Mouse (Mus musculus) limb, embryonic 14.5 days (tissue): ENCODE measurements around the gene 4933428G20Rik. TPM values are rescaled to one million over a fixed set of nuclear protein-coding genes. Genes with fewer than 3 reads are reported as not detected.

Experiments used
- ATAC-seq: fragments of 200-750 bp; cut with Nextera tagmentation; 2 replicates; pipeline ENCODE4 v1.8.0; 2017; ENCODE audit warnings: low read depth, moderate number of reproducible peaks, moderate TSS enrichment; ENCODE audit not compliant: low FRiP score
- DNase-seq: peaks from one replicate; pipeline ENCODE4 v3.0.0-alpha.2; 2015; ENCODE audit warnings: low spot score
- H3K27ac ChIP-seq: fragments of 300-500 bp; sonication (generic); replicated peaks from 2 replicates; pipeline ENCODE4 v1.5.1; 2014; ENCODE audit warnings: low read depth, mild to moderate bottlenecking, low read length, moderate library complexity, mixed read lengths
- H3K27me3 ChIP-seq: fragments of 300-500 bp; sonication (generic); 2 replicates; pipeline ENCODE4 v1.6.1; 2014; ENCODE audit warnings: low read length, mixed read lengths; ENCODE audit not compliant: control insufficient read depth, insufficient read depth
- H3K36me3 ChIP-seq: fragments of 300-500 bp; sonication (generic); 2 replicates; pipeline ENCODE4 v1.6.1; 2014; ENCODE audit warnings: mild to moderate bottlenecking, low read length, moderate library complexity, mixed read lengths; ENCODE audit not compliant: control insufficient read depth, insufficient read depth
- H3K4me1 ChIP-seq: fragments of 300-500 bp; sonication (generic); 2 replicates; pipeline ENCODE4 v1.6.1; 2014; ENCODE audit warnings: antibody characterized with exemption, low read length, mixed read lengths; ENCODE audit not compliant: control insufficient read depth, insufficient read depth
- H3K4me2 ChIP-seq: fragments of 300-500 bp; sonication (generic); replicated peaks from 2 replicates; pipeline ENCODE4 v1.6.1; 2014; ENCODE audit warnings: low read depth, mild to moderate bottlenecking, low read length, moderate library complexity; ENCODE audit not compliant: severe bottlenecking
- H3K4me3 ChIP-seq: fragments of 300-500 bp; sonication (generic); replicated peaks from 2 replicates; pipeline ENCODE4 v1.5.1; 2014; ENCODE audit warnings: low read length
- H3K9ac ChIP-seq: fragments of 300-500 bp; sonication (generic); 2 replicates; pipeline ENCODE4 v1.6.1; 2014; ENCODE audit warnings: mild to moderate bottlenecking, low read depth, low read length, moderate library complexity; ENCODE audit not compliant: severe bottlenecking
- H3K9me3 ChIP-seq: fragments of 300-500 bp; sonication (generic); 2 replicates; pipeline ENCODE4 v1.6.1; 2016; ENCODE audit warnings: low read length; ENCODE audit not compliant: control insufficient read depth
- POLR2A ChIP-seq: fragments of 200-500 bp; IDR thresholded peaks from 2 replicates; pipeline ENCODE4 v1.8.0; 2012; ENCODE audit warnings: inconsistent platforms, mild to moderate bottlenecking, moderate library complexity, borderline replicate concordance; ENCODE audit not compliant: insufficient read depth, insufficient read length; ENCODE audit errors: extremely low read depth
- WGBS: fragments of 180-500 bp; shearing (Covaris S2); extraction: QIAGEN DNeasy Blood & Tissue Kit; methylation state at CpG from one replicate; pipeline ENCODE4 v1.1.7; 2014; 5-methylcytosine and 5-hydroxymethylcytosine counted together
- polyA plus RNA-seq, 2 experiments: library from polyadenylated mRNA; depleted of rRNA in 1 of 2; stranded (reverse) in 1 of 2; unstranded in 1 of 2; fragments of >200 nt; fragmentation: Nextera tagmentation in 1 of 2; extraction: Ambion mirVana in 1 of 2; gene quantifications; 2 replicates each; pipeline versions ENCODE4 v1.2.1 to v1.2.3; 2012 to 2014

Gene 4933428G20Rik
- not detected in 2 replicates for polyA plus RNA-seq (2012; rRNA removed)
- 0.19 and 0.36 TPM in 2 replicates for polyA plus RNA-seq (2014; fragmentation: Nextera tagmentation; extraction: Ambion mirVana)

DNA sequence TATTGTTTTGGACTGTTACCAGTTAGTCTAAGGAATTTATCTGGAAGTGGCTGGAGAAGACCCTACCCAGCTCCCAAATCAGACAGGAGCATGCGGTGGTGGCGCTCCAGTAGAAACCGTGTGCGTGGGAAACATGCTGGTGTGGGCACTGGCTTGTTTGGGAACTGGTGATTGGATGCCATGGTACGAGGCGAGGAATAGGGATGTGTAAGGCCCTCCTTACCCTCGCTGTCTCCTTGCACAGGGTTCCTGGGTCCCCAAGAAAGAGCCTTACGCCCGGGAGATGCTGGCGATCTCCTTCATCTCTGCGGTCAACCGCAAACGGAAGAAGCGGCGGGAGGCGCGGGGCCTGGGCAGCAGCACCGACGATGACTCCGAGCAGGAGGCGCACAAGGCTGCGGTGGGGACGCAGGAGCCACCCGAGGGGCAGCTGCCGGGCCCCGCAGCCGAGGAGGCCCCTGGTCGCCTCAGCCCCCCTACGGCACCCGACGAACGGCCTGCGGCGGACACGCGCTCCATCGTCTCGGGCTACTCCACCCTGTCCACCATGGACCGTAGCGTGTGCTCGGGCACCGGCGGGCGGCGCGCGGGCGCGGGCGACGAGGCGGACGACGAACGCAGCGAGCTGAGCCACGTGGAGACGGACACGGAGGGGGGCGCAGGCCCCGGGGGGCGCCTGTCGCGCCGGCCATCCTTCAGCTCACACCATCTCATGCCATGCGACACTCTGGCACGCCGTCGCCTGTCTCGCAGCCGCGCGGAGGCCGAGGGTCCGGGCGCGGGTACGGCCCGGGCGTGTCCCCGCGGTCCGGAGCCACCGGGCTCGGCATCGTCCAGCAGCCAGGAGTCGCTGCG, at the start of gene 4933428G20Rik:
Gene 4933428G20Rik, minus strand, starts transcription at position 476 of the 855 bp plus-strand sequence.
- ATAC-seq: no peak
- no peak for DNase-seq
- no peak for TF ChIP-seq POLR2A
- peaks cover 47% of the 10 kb centered on the region for H3K36me3 ChIP-seq
- peak within 1 kb of the TSS; percentile 31 for H3K4me3 ChIP-seq
- peak within 1 kb of the TSS; percentile 28 for H3K9ac ChIP-seq
- H3K27me3 ChIP-seq: peaks cover 34% of the 10 kb centered on the region
- no peak within 1 kb of the TSS for H3K27ac ChIP-seq
- 33% methylated on average over 37 of the region's 88 CpGs for WGBS
- H3K9me3 ChIP-seq: no peaks in the 10 kb centered on the region
- peaks cover 11% of the 10 kb centered on the region for H3K4me1 ChIP-seq
- peak within 1 kb of the TSS; percentile 45 for H3K4me2 ChIP-seq

DNA sequence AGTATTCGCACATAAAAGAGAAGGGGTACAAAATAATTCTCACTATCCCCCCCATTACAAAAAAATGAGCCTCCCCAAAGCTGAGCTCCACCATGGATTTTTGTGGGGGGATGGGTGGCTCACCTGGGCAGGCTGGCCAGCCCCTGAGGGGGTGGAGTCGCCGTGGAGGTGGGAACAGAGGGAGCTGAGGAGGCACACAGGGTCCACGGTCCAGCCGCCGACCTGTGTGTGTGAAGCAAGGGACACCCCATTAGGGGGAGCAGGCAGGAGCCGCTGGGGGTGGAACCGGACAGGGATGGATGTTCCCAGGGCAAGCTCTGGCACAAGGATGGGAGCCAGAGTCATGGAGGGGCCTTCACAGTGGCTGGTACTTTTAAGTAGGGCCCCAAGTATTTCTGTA, 48.6 kb upstream of the 4933428G20Rik start:
- 43% methylated on average over 8 of the region's 8 CpGs for WGBS
- Histone ChIP-seq H3K27ac (no peak overlapping the region), H3K4me3 (no peak overlapping the region), H3K4me1 (peaks cover 3% of the 10 kb centered on the region; the same call in 1 of the 2 replicates), H3K4me2 (no peak overlapping the region), H3K36me3 (no peaks in the 10 kb centered on the region), H3K9me3 (no peaks in the 10 kb centered on the region), H3K27me3 (peaks cover 73% of the 10 kb centered on the region), H3K9ac (no peak overlapping the region)
- TF ChIP-seq POLR2A: no peak
- no peak for DNase-seq
- no peak for ATAC-seq

DNA sequence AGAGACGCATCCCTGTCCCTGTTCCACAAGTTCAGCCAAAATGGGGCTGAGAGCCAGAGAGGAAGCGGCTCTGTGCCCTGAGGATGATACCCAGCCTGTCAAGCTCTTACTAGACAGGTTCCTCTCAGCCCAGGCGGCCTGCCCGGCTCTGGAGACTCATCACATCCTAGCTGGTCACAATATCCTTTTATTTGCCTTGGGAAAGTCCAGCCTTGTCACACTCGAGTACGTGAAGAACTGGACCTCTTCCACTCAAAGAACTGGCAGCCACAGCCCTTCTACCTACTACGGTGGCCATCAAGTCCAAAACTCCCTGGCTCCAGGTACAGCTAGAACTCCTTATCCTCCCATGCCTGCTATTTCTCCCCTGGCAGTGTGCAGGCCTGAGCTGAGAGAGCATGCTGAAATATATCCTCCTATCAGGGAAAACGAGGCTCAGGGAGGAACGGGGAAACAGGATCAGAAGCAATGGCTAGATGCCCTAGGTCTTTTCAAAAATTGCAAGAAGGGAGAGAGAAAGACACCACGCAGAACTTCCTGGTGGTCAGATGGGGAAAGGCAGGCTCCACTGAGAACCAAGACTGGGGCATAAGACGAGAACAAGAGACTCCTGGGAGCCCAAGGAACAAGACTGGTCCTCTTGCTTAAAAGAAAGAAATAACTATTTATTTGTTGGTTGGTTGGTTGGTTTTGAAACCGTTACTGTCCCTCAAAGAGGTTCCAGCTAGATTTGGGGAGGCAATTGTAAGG, 48.0 kb upstream of the 4933428G20Rik start:
- Histone ChIP-seq H3K4me1 (peaks cover 3% of the 10 kb centered on the region; the same call in 1 of the 2 replicates), H3K4me3 (no peak overlapping the region), H3K36me3 (no peaks in the 10 kb centered on the region), H3K9me3 (no peaks in the 10 kb centered on the region), H3K27me3 (peaks cover 73% of the 10 kb centered on the region), H3K27ac (no peak overlapping the region), H3K4me2 (no peak overlapping the region), H3K9ac (no peak overlapping the region)
- no peak for TF ChIP-seq POLR2A
- no peak for DNase-seq
- ATAC-seq: no peak
- 55% methylated on average over 12 of the region's 12 CpGs for WGBS

DNA sequence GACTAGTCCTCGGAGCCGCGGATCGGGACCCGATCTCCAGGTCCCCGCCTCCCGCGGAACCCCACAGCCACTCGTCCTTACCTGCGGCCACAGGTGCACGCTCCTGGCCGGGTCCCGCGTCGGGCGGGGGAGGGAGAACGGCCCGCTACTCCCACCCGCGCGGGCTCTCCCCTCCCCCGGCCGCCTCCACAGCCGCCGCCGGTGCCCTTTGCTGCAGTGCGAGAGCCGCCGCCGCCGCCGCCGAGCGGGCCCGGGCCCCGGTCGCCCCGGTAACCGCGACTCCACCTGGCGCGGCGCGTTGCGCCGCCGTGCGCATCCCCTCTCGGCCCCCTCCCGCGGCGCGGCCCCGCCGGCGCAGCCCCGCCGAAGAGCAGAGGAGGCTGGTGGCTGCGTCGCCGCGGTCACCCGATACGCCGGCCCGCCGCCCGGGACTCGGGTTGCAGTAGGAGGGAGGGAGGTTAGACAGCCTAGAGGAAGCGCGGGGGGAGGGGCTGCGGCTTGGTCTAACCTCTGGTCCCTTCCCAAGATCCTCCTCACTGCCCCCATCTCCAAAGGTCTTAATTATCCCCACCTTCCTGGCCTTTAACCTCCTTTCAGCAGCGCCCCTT, 46.8 kb upstream of the 4933428G20Rik start:
- Histone ChIP-seq H3K4me2 (peak overlapping the region; percentile 99), H3K9ac (peak overlapping the region; percentile 53), H3K36me3 (no peaks in the 10 kb centered on the region), H3K9me3 (no peaks in the 10 kb centered on the region), H3K27me3 (peaks cover 68% of the 10 kb centered on the region), H3K27ac (no peak overlapping the region), H3K4me1 (peaks cover 3% of the 10 kb centered on the region; the same call in 1 of the 2 replicates), H3K4me3 (peak overlapping the region; percentile 53)
- DNase-seq (no peak), ATAC-seq (peak; percentile 66)
- WGBS: 2% methylated on average over 29 of the region's 73 CpGs
- TF ChIP-seq POLR2A: no peak
